Mouse (Mus musculus) ES-E14 (cell line): ENCODE measurements around the gene Mre11a. TPM values are rescaled to one million over a fixed set of nuclear protein-coding genes. Genes with fewer than 3 reads are reported as not detected.

Experiments used
- DNase-seq: peaks from one replicate; pipeline ENCODE4 v3.0.0-alpha.2; 2013; ENCODE audit warnings: low read depth, low spot score
- H3K27ac ChIP-seq: 2 replicates; pipeline ENCODE4 v1.5.1; 2012; ENCODE audit warnings: low read depth, mild to moderate bottlenecking, low read length, moderate library complexity, mixed read lengths; ENCODE audit not compliant: poor library complexity, insufficient read depth, severe bottlenecking
- H3K36me3 ChIP-seq: 2 replicates; pipeline ENCODE4 v1.6.1; 2012; ENCODE audit warnings: mild to moderate bottlenecking, low read length, moderate library complexity, mixed read lengths; ENCODE audit not compliant: control insufficient read depth, poor library complexity, insufficient read depth, severe bottlenecking
- H3K4me1 ChIP-seq, 2 experiments: fragments of 150-350 bp in 1 of 2; sonication (generic) in 1 of 2; 2 replicates each; pipeline ENCODE4 v1.6.1; 2012; ENCODE audit warnings: low read length in 2 of 2, mild to moderate bottlenecking in 1 of 2, mixed read lengths in 1 of 2; ENCODE audit not compliant: control insufficient read depth in 2 of 2, insufficient read depth in 2 of 2, poor library complexity in 1 of 2
- H3K4me3 ChIP-seq, 2 experiments: fragments of 150-350 bp in 1 of 2; sonication (generic) in 1 of 2; 2 replicates each; pipeline ENCODE4 v1.5.1; 2012; ENCODE audit warnings: low read length in 2 of 2, low read depth in 1 of 2, mild to moderate bottlenecking in 1 of 2, mixed read lengths in 1 of 2; ENCODE audit not compliant: insufficient read depth in 1 of 2, poor library complexity in 1 of 2, severe bottlenecking in 1 of 2
- H3K9ac ChIP-seq: 2 replicates; pipeline ENCODE4 v1.6.1; 2012; ENCODE audit warnings: low read depth, mild to moderate bottlenecking, low read length, mixed read lengths; ENCODE audit not compliant: poor library complexity, insufficient read depth, severe bottlenecking
- H3K9me3 ChIP-seq: fragments of 150-350 bp; sonication (generic); 2 replicates; pipeline ENCODE4 v1.6.1; 2012; ENCODE audit warnings: low read depth, mild to moderate bottlenecking, low read length; ENCODE audit not compliant: control insufficient read depth, insufficient read depth
- CHD2 ChIP-seq: IDR thresholded peaks from 2 replicates; pipeline ENCODE4 v1.6.1; 2014; ENCODE audit warnings: mild to moderate bottlenecking, low read depth, low read length, inconsistent platforms
- HCFC1 ChIP-seq: IDR thresholded peaks from 2 replicates; pipeline ENCODE4 v1.6.1; 2012; ENCODE audit warnings: low read length, inconsistent platforms, borderline replicate concordance; ENCODE audit not compliant: insufficient read depth
- MAFK ChIP-seq: IDR thresholded peaks from 2 replicates; pipeline ENCODE4 v1.6.1; 2014; ENCODE audit warnings: mild to moderate bottlenecking, low read depth, low read length, inconsistent platforms; ENCODE audit not compliant: insufficient read depth
- ZC3H11A ChIP-seq: IDR thresholded peaks from 2 replicates; pipeline ENCODE4 v1.6.1; 2012; ENCODE audit warnings: low read depth, mild to moderate bottlenecking, inconsistent platforms, low read length, borderline replicate concordance
- ZNF384 ChIP-seq: IDR thresholded peaks from 2 replicates; pipeline ENCODE4 v1.6.1; 2012; ENCODE audit warnings: low read depth, low read length, inconsistent platforms
- in situ Hi-C, 2 experiments: fragments of 600-800 bp; cut with MboI; formaldehyde crosslinking; loops; one replicate each; pipeline ENCODE4 v1.15.1; 2025; ENCODE audit warnings: low sequenced_read_pairs in 2 of 2, inconsistent platforms in 1 of 2; ENCODE audit not compliant: unreplicated experiment in 2 of 2
- total RNA-seq: library from RNA; depleted of rRNA; stranded (reverse); fragments of 300-350 nt; gene quantifications from 2 replicates; pipeline ENCODE4 v1.2.3, GENCODE M21; 2012

The Mre11a gene
- total RNA-seq, 1 experiment = 46.0 TPM

DNA sequence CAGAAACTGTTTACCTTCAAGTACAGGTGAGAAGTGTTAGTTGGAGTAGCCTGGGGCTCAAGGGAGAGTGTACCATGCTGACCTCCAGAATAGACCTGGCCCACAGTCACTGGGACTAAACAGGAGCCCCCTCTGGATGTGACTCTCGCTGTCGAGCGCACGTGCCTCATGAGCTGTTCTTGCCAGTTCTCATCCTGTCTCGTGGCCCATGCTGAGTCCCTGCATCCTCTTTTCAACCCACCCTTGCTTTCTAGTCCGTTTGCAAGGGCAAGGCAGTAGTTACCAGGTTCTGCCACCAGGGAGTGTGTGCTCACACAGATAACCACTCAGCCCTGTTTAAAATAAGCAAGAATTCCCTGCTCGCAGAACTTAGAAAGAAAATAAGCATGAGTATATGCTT is 82.5 kb downstream of the Mre11a start:
- H3K9me3 ChIP-seq = no peaks in the 10 kb centered on the region
- H3K9ac ChIP-seq = no peak overlapping the region
- H3K4me1 ChIP-seq = peaks cover 2 to 5% of the 10 kb centered on the region in 2 experiments; a peak in 1 of 4 replicates
- in situ Hi-C loops = loop anchor here (10.0 to 25.0 kb wide), 2 partner anchors 145 to 148 kb away; no protein-coding TSS in a partner anchor
- H3K36me3 ChIP-seq = no peaks in the 10 kb centered on the region
- no peak overlapping the region for H3K27ac ChIP-seq
- DNase-seq = peak; percentile 29
- no peak for TF ChIP-seq HCFC1
- no peak for TF ChIP-seq CHD2
- TF ChIP-seq ZC3H11A = 0 out of 2 replicates have a peak, but pooled peaks have one; percentile 43
- H3K4me3 ChIP-seq = no peak overlapping the region

DNA sequence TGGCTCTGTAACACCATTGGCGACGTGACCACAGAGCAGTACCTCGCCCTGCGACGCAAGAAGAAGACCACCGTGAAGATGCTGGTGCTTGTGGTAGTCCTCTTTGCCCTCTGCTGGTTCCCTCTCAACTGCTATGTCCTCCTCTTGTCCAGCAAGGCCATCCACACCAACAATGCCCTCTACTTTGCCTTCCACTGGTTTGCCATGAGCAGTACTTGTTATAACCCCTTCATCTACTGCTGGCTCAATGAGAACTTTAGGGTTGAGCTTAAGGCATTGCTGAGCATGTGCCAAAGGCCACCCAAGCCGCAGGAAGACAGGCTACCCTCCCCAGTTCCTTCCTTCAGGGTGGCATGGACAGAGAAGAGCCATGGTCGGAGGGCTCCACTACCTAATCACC is 83.9 kb downstream of the Mre11a start:
- in situ Hi-C loops = loop anchor here (10.0 to 25.0 kb wide), 2 partner anchors 144 to 146 kb away; no protein-coding TSS in a partner anchor
- no peak for DNase-seq
- no peaks in the 10 kb centered on the region for H3K9me3 ChIP-seq
- no peak overlapping the region for H3K27ac ChIP-seq
- no peak overlapping the region for H3K9ac ChIP-seq
- H3K4me3 ChIP-seq = no peak overlapping the region
- TF ChIP-seq CHD2 (no peak), ZNF384 (no peak), HCFC1 (no peak), ZC3H11A (no peak), MAFK (no peak)
- H3K36me3 ChIP-seq = no peaks in the 10 kb centered on the region
- H3K4me1 ChIP-seq = peaks cover 2 to 7% of the 10 kb centered on the region in 2 experiments; a peak in 1 of 4 replicates

GRCm38 (mm10) chr9:14870377-14870776 is 85.9 kb downstream of the Mre11a start:
- no peak overlapping the region for H3K27ac ChIP-seq
- H3K9ac ChIP-seq = no peak overlapping the region
- no peak for DNase-seq
- H3K4me3 ChIP-seq = no peak overlapping the region
- no peaks in the 10 kb centered on the region for H3K36me3 ChIP-seq
- H3K4me1 ChIP-seq = peaks cover 2 to 7% of the 10 kb centered on the region in 2 experiments; a peak in 1 of 4 replicates
- H3K9me3 ChIP-seq = no peaks in the 10 kb centered on the region
- in situ Hi-C loops = loop anchor here in 1 of 2 experiments (25.0 kb wide), 1 partner anchor 142 kb away; no protein-coding TSS in a partner anchor
- TF ChIP-seq CHD2 = no peak
- TF ChIP-seq ZNF384 = no peak
- no peak for TF ChIP-seq ZC3H11A
- no peak for TF ChIP-seq MAFK
- TF ChIP-seq HCFC1 = no peak

DNA sequence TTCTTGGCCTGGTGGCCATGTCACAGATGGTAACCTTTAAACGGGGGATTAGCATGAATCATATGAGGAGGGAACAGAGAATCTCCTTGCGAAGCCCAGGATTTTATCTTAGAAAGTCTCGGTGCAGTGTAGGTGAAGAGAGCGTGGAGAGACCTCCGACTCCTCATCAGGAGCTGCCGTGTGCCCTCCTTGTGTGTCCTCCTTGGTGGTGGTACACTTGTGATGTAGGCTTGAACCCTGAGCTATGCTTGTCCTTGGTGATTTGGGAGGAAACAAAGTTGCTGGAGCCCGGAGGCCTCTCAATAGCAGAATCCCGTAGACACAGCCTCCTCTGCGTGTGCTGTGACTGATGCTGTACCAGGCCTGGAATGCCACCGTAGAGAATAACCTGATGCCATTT is 86.3 kb downstream of the Mre11a start:
- Histone ChIP-seq H3K9me3 (no peaks in the 10 kb centered on the region), H3K27ac (no peak overlapping the region), H3K36me3 (no peaks in the 10 kb centered on the region), H3K4me1 (peaks cover 2 to 7% of the 10 kb centered on the region in 2 experiments; a peak in 1 of 4 replicates), H3K9ac (no peak overlapping the region), H3K4me3 (no peak overlapping the region)
- TF ChIP-seq MAFK (no peak), HCFC1 (no peak), CHD2 (no peak), ZNF384 (no peak), ZC3H11A (no peak)
- no peak for DNase-seq
- in situ Hi-C loops = loop anchor here in 1 of 2 experiments (25.0 kb wide), 1 partner anchor 141 kb away; no protein-coding TSS in a partner anchor
